In the genomic region with DNA sequence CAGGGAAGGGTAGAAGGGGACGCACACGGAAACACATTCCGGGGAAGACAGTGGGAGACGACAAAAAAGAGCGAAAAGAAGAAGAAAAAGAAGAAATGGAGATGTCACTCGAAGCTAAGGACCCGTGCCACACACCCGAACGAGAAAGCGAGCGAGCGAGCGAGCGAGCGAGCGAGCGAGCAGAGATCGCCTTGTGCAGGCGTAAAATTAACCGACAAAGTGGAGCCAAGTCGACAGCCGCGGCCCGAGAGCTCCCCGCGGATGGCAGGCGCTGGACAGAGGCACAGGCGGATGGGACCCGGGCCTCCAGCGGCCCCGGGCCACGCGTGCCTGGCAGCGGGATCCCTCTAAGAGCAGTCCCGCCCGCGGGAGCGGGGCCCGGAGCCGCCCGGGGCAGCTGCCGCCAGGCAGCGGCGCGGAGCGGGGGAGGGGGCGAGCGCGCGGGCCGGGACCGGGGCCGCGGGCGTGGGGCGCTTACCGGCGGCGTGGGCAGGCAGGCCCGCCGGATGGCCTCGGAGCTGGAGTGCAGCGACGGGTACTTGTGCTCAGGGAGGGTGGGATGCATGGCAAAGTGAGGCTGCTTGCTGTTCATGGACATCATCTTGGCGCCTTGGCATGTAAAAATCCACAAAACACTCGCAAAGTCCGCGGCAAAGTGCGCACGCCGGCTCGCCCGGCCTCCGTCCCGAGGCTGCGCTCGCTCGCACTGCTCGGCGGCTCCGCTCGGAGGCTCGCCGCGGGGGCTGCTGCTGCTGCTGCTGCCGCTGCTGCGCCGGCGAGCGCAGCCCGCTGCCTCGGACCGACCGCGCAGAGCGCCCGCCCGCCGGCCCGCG, we compare ENCODE assay signal across 9 mouse cellular contexts. TPM values are rescaled to one million over a fixed set of nuclear protein-coding genes. Genes with fewer than 3 reads are reported as not detected.
DNase-seq lines count a peak whose midpoint lies in the region; ATAC-seq and TF ChIP-seq lines count a peak whose summit lies in the region.
"Had no signal": no experiment of that assay in that cellular context is flagged by ENCODE, and none has a peak within 500 bp of the region (broad histone marks: within the 10 kb centered on the region; RNA-seq: fewer than 3 reads in every experiment).

No protein-coding gene starts in this region.

- intact Hi-C loops in gastrocnemius, postnatal 36 days (cut with DNase I): loop anchor here (10.0 kb wide), 2 partner anchors 137 to 433 kb away; no protein-coding TSS in a partner anchor

- H3K9me3 ChIP-seq in hindbrain, postnatal 0 days (ENCODE audit: low read length): no peaks in the 10 kb centered on the region
- no peaks in the 10 kb centered on the region for H3K9me3 ChIP-seq in midbrain, embryonic 15.5 days

- no peak for DNase-seq in cerebellum, adult 2 months
- DNase-seq in cerebellum, adult 8-10 months: no peak
- peak; percentile 72 for DNase-seq in A20 (ENCODE audit: low read depth, low spot score)
- peak; percentile 43 for DNase-seq in embryo, embryonic 9.5 days (ENCODE audit: extremely low spot score)
- peak; percentile 34 for DNase-seq in hindbrain, postnatal 0 days (ENCODE audit: low spot score)
- DNase-seq in frontal cortex, postnatal 10 days (ENCODE audit: low spot score in 2 of 2): no peak
- DNase-seq in gastrocnemius, postnatal 36 days: no peak

- H3K36me3 ChIP-seq in hindbrain, postnatal 0 days (ENCODE audit: insufficient read depth, low read length): no peaks in the 10 kb centered on the region
- no peaks in the 10 kb centered on the region for H3K36me3 ChIP-seq in midbrain, embryonic 15.5 days (replicated peaks)

- no peak overlapping the region for H3K27ac ChIP-seq in cerebellum, adult 2 months (ENCODE audit: insufficient read depth, low read length)
- no peak overlapping the region for H3K27ac ChIP-seq in hindbrain, postnatal 0 days
- peak overlapping the region; percentile 82 for H3K27ac ChIP-seq in midbrain, embryonic 15.5 days

- peaks cover 26% of the 10 kb centered on the region for H3K27me3 ChIP-seq in cerebellum, adult 2 months (ENCODE audit: control insufficient read depth, insufficient read depth, low read length)
- H3K27me3 ChIP-seq in hindbrain, postnatal 0 days (ENCODE audit: insufficient read depth, low read length): peaks cover 82% of the 10 kb centered on the region
- H3K27me3 ChIP-seq in midbrain, embryonic 15.5 days (replicated peaks): peaks cover 67% of the 10 kb centered on the region

- peak overlapping the region; percentile 73 for H3K4me2 ChIP-seq in hindbrain, postnatal 0 days (ENCODE audit: low read depth, low read length)
- H3K4me2 ChIP-seq in midbrain, embryonic 15.5 days: peak overlapping the region; percentile 86

- TF ChIP-seq CTCF in cerebellum, adult 2 months (IDR thresholded peaks at IDR 0.05; ENCODE audit: borderline replicate concordance, insufficient read depth, low read depth, low read length): no peak
- no peak for TF ChIP-seq CTCF in hindbrain, postnatal 0 days (IDR thresholded peaks at IDR 0.05; ENCODE audit: low read depth)

- H3K4me3 ChIP-seq in cerebellum, adult 2 months (replicated peaks; ENCODE audit: insufficient read depth, low read depth, low read length): peak overlapping the region; percentile 10
- peak overlapping the region; percentile 53 for H3K4me3 ChIP-seq in hindbrain, postnatal 0 days (ENCODE audit: low read length)
- H3K4me3 ChIP-seq in midbrain, embryonic 15.5 days: peak overlapping the region; percentile 63

- TF ChIP-seq POLR2A in cerebellum, adult 2 months (IDR thresholded peaks at IDR 0.05; ENCODE audit: borderline replicate concordance, insufficient read depth, low read length): no peak

- ATAC-seq in hindbrain, postnatal 0 days: peak; percentile 32; the same call in 1 of the 2 replicates
- ATAC-seq in midbrain, embryonic 15.5 days (replicated peaks): peak; percentile 44

- H3K9ac ChIP-seq in hindbrain, postnatal 0 days (replicated peaks; ENCODE audit: low read length): peak overlapping the region; percentile 35
- H3K9ac ChIP-seq in midbrain, embryonic 15.5 days: peak overlapping the region; percentile 60

- WGBS in cerebellum, adult 2 months: 2% methylated on average over 90 of the region's 101 CpGs
- WGBS in hindbrain, postnatal 0 days: 1% methylated on average over 83 of the region's 101 CpGs
- under 1% methylated on average over 101 of the region's 101 CpGs for WGBS in midbrain, embryonic 15.5 days

- H3K4me1 ChIP-seq in cerebellum, adult 2 months (ENCODE audit: control insufficient read depth, insufficient read depth, low read length): no peaks in the 10 kb centered on the region
- peaks cover 8% of the 10 kb centered on the region for H3K4me1 ChIP-seq in hindbrain, postnatal 0 days (ENCODE audit: insufficient read depth, low read length)
- H3K4me1 ChIP-seq in midbrain, embryonic 15.5 days: peaks cover 32% of the 10 kb centered on the region

RNA-seq across cellular contexts. Expression of gene Pou4f1, which starts 0.5 kb away (rescaled TPM):
- 0.61 and 1.8 TPM in 2 replicates for polyA plus RNA-seq in cerebellum, adult 2 months (2012; rRNA removed)
- 7.7 and 8.0 TPM in 2 replicates for total RNA-seq in hindbrain, postnatal 0 days (2014; rRNA removed)
- polyA plus RNA-seq in hindbrain, postnatal 0 days (2015; fragmentation: Nextera tagmentation; extraction: Ambion mirVana): 19.0 and 21.8 TPM in 2 replicates
- 66.1 and 70.7 TPM in 2 replicates for polyA plus RNA-seq in midbrain, embryonic 15.5 days (2015; fragmentation: Nextera tagmentation; extraction: Ambion mirVana)
- 1 to 10 TPM; 1.1 TPM for total RNA-seq in gastrocnemius, postnatal 36 days (2021)
- total RNA-seq: hematopoietic stem cell, adult 5-6 weeks had no signal

RNA-seq across cellular contexts. Expression of gene Rnf219, which starts 55.1 kb away (rescaled TPM):
- 6.3 and 6.4 TPM in 2 replicates for polyA plus RNA-seq in cerebellum, adult 2 months (2012; rRNA removed)
- total RNA-seq in hindbrain, postnatal 0 days (2014; rRNA removed): 6.9 and 11.0 TPM in 2 replicates
- 21.4 and 27.7 TPM in 2 replicates for polyA plus RNA-seq in hindbrain, postnatal 0 days (2015; fragmentation: Nextera tagmentation; extraction: Ambion mirVana)
- 31.9 and 34.6 TPM in 2 replicates for polyA plus RNA-seq in midbrain, embryonic 15.5 days (2015; fragmentation: Nextera tagmentation; extraction: Ambion mirVana)
- total RNA-seq in gastrocnemius, postnatal 36 days (2021): 1 to 10 TPM; 1.8 to 2.7 TPM

Comparison
In these comparisons a context has a peak if more than half of its experiments do, and no peak if none do; other contexts are left out.
1. DNase-seq: peak in A20 (single experiment), embryo, embryonic 9.5 days (single experiment) and hindbrain, postnatal 0 days (single experiment); none in cerebellum, adult 2 months (0 of 2), cerebellum, adult 8-10 months (single experiment), frontal cortex, postnatal 10 days (0 of 2) and gastrocnemius, postnatal 36 days (0 of 2).
2. H3K4me3 ChIP-seq: peak in every context shown above with its lines; median percentile 63 in midbrain, embryonic 15.5 days; 53 in hindbrain, postnatal 0 days; 10 in cerebellum, adult 2 months.